Mouse (Mus musculus): ENCODE data around the gene Bbx.

The Bbx gene

GRCm38 (mm10) chr16:50158546-50158945 lies 273.6 kb downstream of the Bbx start:
- DNase-seq (ENCODE audit: low spot score) = no peak

GRCm38 (mm10) chr16:50149606-50150005 lies 282.6 kb downstream of the Bbx start:
- no peak for DNase-seq (ENCODE audit: low spot score)

GRCm38 (mm10) chr16:50147900-50148299 lies 284.3 kb downstream of the Bbx start:
- DNase-seq (ENCODE audit: low spot score) = no peak

Measured in spleen, adult 12 weeks (tissue).